Mouse (Mus musculus) bone marrow, adult 2 months (tissue): ENCODE data around the gene Zfp579.

Experiments used
- CTCF ChIP-seq: fragments of 200-500 bp; IDR thresholded peaks from 2 replicates; pipeline ENCODE4 v1.5.1; 2011; ENCODE audit warnings: low read length, control low read depth; ENCODE audit not compliant: control insufficient read depth, insufficient read depth
- POLR2A ChIP-seq: fragments of 200-500 bp; IDR thresholded peaks from 2 replicates; pipeline ENCODE4 v1.6.1; 2011; ENCODE audit warnings: low read depth, mild to moderate bottlenecking, control low read depth, low read length, borderline replicate concordance; ENCODE audit not compliant: control insufficient read depth

DNA sequence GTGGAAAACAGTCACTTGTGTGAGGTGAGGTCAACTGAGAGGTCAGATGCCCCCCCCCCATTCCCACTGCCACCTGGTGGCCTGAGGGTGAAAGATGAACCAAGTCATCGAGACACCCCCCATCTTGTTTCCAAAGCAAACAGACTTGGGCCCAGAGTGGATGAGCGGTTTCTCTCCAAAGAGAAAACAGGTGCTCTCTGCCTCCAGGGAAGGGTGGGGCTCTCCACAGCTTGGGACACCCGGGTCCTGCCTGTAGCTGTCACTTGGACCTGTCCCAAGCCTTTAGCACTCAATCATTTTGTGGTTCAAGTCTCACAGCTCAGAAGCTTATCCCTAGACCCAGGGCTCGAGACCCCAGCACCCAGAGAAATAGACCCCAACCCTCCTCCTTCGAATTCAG lies 32.4 kb downstream of the Zfp579 start:
- no peak for TF ChIP-seq CTCF
- no peak for TF ChIP-seq POLR2A
